ENCODE assay signal across 9 mouse cellular contexts in genomic region chr4:32984242-32984641, GRCm38 (mm10). TPM values are rescaled to one million over a fixed set of nuclear protein-coding genes. Genes with fewer than 3 reads are reported as not detected.
DNase-seq lines count a peak whose midpoint lies in the region; ATAC-seq and TF ChIP-seq lines count a peak whose summit lies in the region.
"Had no signal": no experiment of that assay in that cellular context is flagged by ENCODE, and none has a peak within 500 bp of the region (broad histone marks: within the 10 kb centered on the region; RNA-seq: fewer than 3 reads in every experiment).

No protein-coding gene starts in this region.

- no peak for TF ChIP-seq CTCF in CH12.LX (conservative IDR thresholded peaks at IDR 0.05 in 1 of 2, IDR thresholded peaks at IDR 0.05 in 1 of 2; ENCODE audit: low read depth in 2 of 2, low read length in 2 of 2)
- TF ChIP-seq CTCF in intestine, postnatal 0 days (IDR thresholded peaks at IDR 0.05; ENCODE audit: low read depth), result no peak

- in situ Hi-C loops in CH12.LX (cut with MboI; ENCODE audit: low pct_ligation_motif_present, low pct_unique_long_range_greater_than_20kb, low sequenced_read_pairs), result loop anchor here (25.0 kb wide), 1 partner anchor 372 kb away; the partner anchor contains the start of genes Casp8ap2 and Gja10

- H3K36me3 ChIP-seq in heart, embryonic 11.5 days (ENCODE audit: control insufficient read depth, insufficient read depth, low read length), result no peaks in the 10 kb centered on the region
- no peaks in the 10 kb centered on the region for H3K36me3 ChIP-seq in CH12.LX (replicated peaks in 1 of 2; ENCODE audit: control insufficient read depth in 1 of 2, insufficient read depth in 1 of 2, low read length in 1 of 2)
- no peaks in the 10 kb centered on the region for H3K36me3 ChIP-seq in embryonic facial prominence, embryonic 15.5 days
- no peaks in the 10 kb centered on the region for H3K36me3 ChIP-seq in intestine, postnatal 0 days (ENCODE audit: control insufficient read depth, insufficient read depth)
- no peaks in the 10 kb centered on the region for H3K36me3 ChIP-seq in neural tube, embryonic 13.5 days

- WGBS in heart, embryonic 11.5 days (ENCODE audit: insufficient replicate concordance), result under 1% methylated on average over 13 of the region's 13 CpGs
- under 1% methylated on average over 13 of the region's 13 CpGs for WGBS in embryonic facial prominence, embryonic 15.5 days
- 11% methylated on average over 13 of the region's 13 CpGs for WGBS in intestine, postnatal 0 days
- under 1% methylated on average over 13 of the region's 13 CpGs for WGBS in neural tube, embryonic 13.5 days

- DNase-seq in heart, adult 9 months (ENCODE audit: low spot score in 2 of 2), result no peak
- DNase-seq in CH12.LX (ENCODE audit: extremely low read depth), result no peak
- no peak for DNase-seq in gastrocnemius, postnatal 25 days
- DNase-seq in natural killer cell, adult 2 months (ENCODE audit: low spot score in 2 of 2), result no peak

- TF ChIP-seq EP300 in CH12.LX (IDR thresholded peaks at IDR 0.05; ENCODE audit: low read length), result no peak

- no peak for TF ChIP-seq POLR2A in CH12.LX (IDR thresholded peaks at IDR 0.05; ENCODE audit: low read depth, low read length)

- H3K27ac ChIP-seq in heart, embryonic 11.5 days (ENCODE audit: low read depth, low read length), result peak overlapping the region; percentile 88; the same call in 1 of the 2 replicates
- no peak overlapping the region for H3K27ac ChIP-seq in CH12.LX (ENCODE audit: insufficient read depth, low read depth)
- peak overlapping the region; percentile 72; the same call in 1 of the 2 replicates for H3K27ac ChIP-seq in embryonic facial prominence, embryonic 15.5 days (replicated peaks)
- no peak overlapping the region for H3K27ac ChIP-seq in intestine, postnatal 0 days (ENCODE audit: low read depth, low read length)
- peak overlapping the region; percentile 87 for H3K27ac ChIP-seq in neural tube, embryonic 13.5 days (replicated peaks)

- dilution Hi-C loops in CH12.LX (cut with MboI; ENCODE audit: extremely low pct_ligation_motif_present, extremely low pct_unique_long_range_greater_than_20kb, low sequenced_read_pairs), result no loop called here

- ATAC-seq in heart, embryonic 11.5 days (replicated peaks; ENCODE audit: insufficient number of reproducible peaks, low FRiP score, low TSS enrichment), result no peak
- ATAC-seq in embryonic facial prominence, embryonic 15.5 days (ENCODE audit: insufficient number of reproducible peaks, low FRiP score, low TSS enrichment, low read depth), result no peak
- ATAC-seq in intestine, postnatal 0 days, result no peak
- no peak for ATAC-seq in neural tube, embryonic 13.5 days (ENCODE audit: low read depth)

- no peak for TF ChIP-seq RAD21 in CH12.LX (IDR thresholded peaks at IDR 0.05; ENCODE audit: low read depth, low read length)

- H3K9ac ChIP-seq in heart, embryonic 11.5 days (ENCODE audit: low read depth, low read length), result peak overlapping the region; percentile 86
- H3K9ac ChIP-seq in CH12.LX (ENCODE audit: insufficient read depth, low read depth), result peak overlapping the region; percentile 65
- no peak overlapping the region for H3K9ac ChIP-seq in embryonic facial prominence, embryonic 15.5 days
- peak overlapping the region; percentile 83; the same call in 1 of the 2 replicates for H3K9ac ChIP-seq in intestine, postnatal 0 days (ENCODE audit: low read depth, low read length)
- peak overlapping the region; percentile 81 for H3K9ac ChIP-seq in neural tube, embryonic 13.5 days

- peaks cover 31% of the 10 kb centered on the region for H3K4me1 ChIP-seq in heart, embryonic 11.5 days (ENCODE audit: control insufficient read depth, insufficient read depth, low read length)
- no peaks in the 10 kb centered on the region; a peak in 1 of 4 replicates for H3K4me1 ChIP-seq in CH12.LX (ENCODE audit: control insufficient read depth in 1 of 2, insufficient read depth in 2 of 2)
- peaks cover 17% of the 10 kb centered on the region for H3K4me1 ChIP-seq in embryonic facial prominence, embryonic 15.5 days
- H3K4me1 ChIP-seq in intestine, postnatal 0 days (replicated peaks; ENCODE audit: control insufficient read depth, insufficient read depth, low read length), result 0 out of 2 replicates have a peak, but pooled peaks cover 3% of the 10 kb centered on the region
- peaks cover 31% of the 10 kb centered on the region for H3K4me1 ChIP-seq in neural tube, embryonic 13.5 days (replicated peaks)

- H3K79me2 ChIP-seq in CH12.LX (replicated peaks; ENCODE audit: control insufficient read depth, extremely low read depth, insufficient read depth, poor library complexity, severe bottlenecking), result no peaks in the 10 kb centered on the region

- H3K4me2 ChIP-seq in heart, embryonic 11.5 days, result peak overlapping the region; percentile 72
- H3K4me2 ChIP-seq in CH12.LX (ENCODE audit: insufficient read depth, low read depth, poor library complexity, severe bottlenecking), result peak overlapping the region; percentile 82
- H3K4me2 ChIP-seq in embryonic facial prominence, embryonic 15.5 days (replicated peaks), result peak overlapping the region; percentile 100
- H3K4me2 ChIP-seq in intestine, postnatal 0 days (replicated peaks; ENCODE audit: low read depth), result peak overlapping the region; percentile 99
- H3K4me2 ChIP-seq in neural tube, embryonic 13.5 days, result peak overlapping the region; percentile 85

- H3K9me3 ChIP-seq in heart, embryonic 11.5 days (replicated peaks; ENCODE audit: control insufficient read depth, low read length), result no peaks in the 10 kb centered on the region
- peaks cover 2% of the 10 kb centered on the region for H3K9me3 ChIP-seq in CH12.LX (replicated peaks; ENCODE audit: low read length)
- H3K9me3 ChIP-seq in embryonic facial prominence, embryonic 15.5 days (replicated peaks), result no peaks in the 10 kb centered on the region
- H3K9me3 ChIP-seq in intestine, postnatal 0 days (ENCODE audit: control insufficient read depth), result no peaks in the 10 kb centered on the region
- H3K9me3 ChIP-seq in neural tube, embryonic 13.5 days, result no peaks in the 10 kb centered on the region

- peak overlapping the region; percentile 78 for H3K4me3 ChIP-seq in heart, embryonic 11.5 days (ENCODE audit: low read depth, low read length)
- H3K4me3 ChIP-seq in CH12.LX (replicated peaks in 1 of 3; ENCODE audit: low read depth in 2 of 3, low read length in 2 of 3, poor library complexity in 1 of 3), result peak overlapping the region in 1 of 3 experiments; percentile 58
- H3K4me3 ChIP-seq in embryonic facial prominence, embryonic 15.5 days (replicated peaks), result peak overlapping the region; percentile 72
- H3K4me3 ChIP-seq in intestine, postnatal 0 days (ENCODE audit: low read depth, low read length), result peak overlapping the region; percentile 87
- H3K4me3 ChIP-seq in neural tube, embryonic 13.5 days, result peak overlapping the region; percentile 56

- no peaks in the 10 kb centered on the region for H3K27me3 ChIP-seq in heart, embryonic 11.5 days (ENCODE audit: control insufficient read depth, insufficient read depth, low read length)
- peaks cover 30% of the 10 kb centered on the region for H3K27me3 ChIP-seq in CH12.LX (replicated peaks)
- no peaks in the 10 kb centered on the region for H3K27me3 ChIP-seq in embryonic facial prominence, embryonic 15.5 days
- no peaks in the 10 kb centered on the region for H3K27me3 ChIP-seq in intestine, postnatal 0 days (replicated peaks; ENCODE audit: control insufficient read depth, insufficient read depth, low read length)
- H3K27me3 ChIP-seq in neural tube, embryonic 13.5 days, result no peaks in the 10 kb centered on the region
- H3K27me3 ChIP-seq: Patski had no signal

TF ChIP-seq in CH12.LX, 34 proteins besides CTCF, POLR2A, EP300 and RAD21 (continues in another document):
- TF ChIP-seq TBP (conservative IDR thresholded peaks at IDR 0.05; ENCODE audit: low read depth, low read length) (no peak), ZMIZ1 (IDR thresholded peaks at IDR 0.05; ENCODE audit: low read depth, low read length) (no peak), RCOR1 (conservative IDR thresholded peaks at IDR 0.05; ENCODE audit: low read depth, low read length) (no peak), JUND (conservative IDR thresholded peaks at IDR 0.05; ENCODE audit: low read depth, low read length) (no peak), NRF1 (IDR thresholded peaks at IDR 0.05; ENCODE audit: low read depth, low read length) (no peak), HCFC1 (IDR thresholded peaks at IDR 0.05; ENCODE audit: low read depth, low read length) (no peak), JUN (IDR thresholded peaks at IDR 0.05; ENCODE audit: insufficient read depth, low read depth, low read length) (no peak)

RNA-seq across cellular contexts. Expression of gene Rragd, which starts 1.4 kb away (rescaled TPM):
- 47.8 and 54.1 TPM in 2 replicates for polyA plus RNA-seq in heart, embryonic 11.5 days (2014; fragmentation: Nextera tagmentation; extraction: Ambion mirVana)
- total RNA-seq in CH12.LX (2012; rRNA removed) (0.76 and 1.4 TPM in 2 replicates), CH12.LX (2014; rRNA removed) (0.46 and 0.49 TPM in 2 replicates)
- polyA plus RNA-seq in CH12.LX (2012; ENCODE audit: insufficient read length, low read depth), result 0.82 and 1.1 TPM in 2 replicates
- polyA plus RNA-seq in embryonic facial prominence, embryonic 15.5 days (2015; fragmentation: Nextera tagmentation; extraction: Ambion mirVana), result 18.6 and 20.0 TPM in 2 replicates
- polyA plus RNA-seq in intestine, postnatal 0 days (2015; fragmentation: Nextera tagmentation; extraction: Ambion mirVana), result 51.9 and 56.4 TPM in 2 replicates
- polyA plus RNA-seq in neural tube, embryonic 13.5 days (2015; fragmentation: Nextera tagmentation; extraction: Ambion mirVana), result 41.3 and 44.3 TPM in 2 replicates
- 100 to 1,000 TPM; 126 to 165 TPM for total RNA-seq in gastrocnemius, postnatal 25 days (2021)

RNA-seq across cellular contexts. Expression of gene Ankrd6, which starts 33.6 kb away (rescaled TPM):
- 5.4 and 7.1 TPM in 2 replicates for polyA plus RNA-seq in heart, embryonic 11.5 days (2014; fragmentation: Nextera tagmentation; extraction: Ambion mirVana)
- total RNA-seq in CH12.LX (2012; rRNA removed) (1.4 and 2.1 TPM in 2 replicates), CH12.LX (2014; rRNA removed) (1.3 TPM in 2 replicates)
- 1.5 and 1.6 TPM in 2 replicates for polyA plus RNA-seq in CH12.LX (2012; ENCODE audit: insufficient read length, low read depth)
- polyA plus RNA-seq in embryonic facial prominence, embryonic 15.5 days (2015; fragmentation: Nextera tagmentation; extraction: Ambion mirVana), result 11.2 and 12.0 TPM in 2 replicates
- 1.3 and 1.6 TPM in 2 replicates for polyA plus RNA-seq in intestine, postnatal 0 days (2015; fragmentation: Nextera tagmentation; extraction: Ambion mirVana)
- polyA plus RNA-seq in neural tube, embryonic 13.5 days (2015; fragmentation: Nextera tagmentation; extraction: Ambion mirVana), result 20.1 and 20.5 TPM in 2 replicates
- total RNA-seq in gastrocnemius, postnatal 25 days (2021), result 1 to 10 TPM; 2.2 to 3.2 TPM

RNA-seq across cellular contexts. Expression of gene Ube2j1, which starts 47.0 kb away (rescaled TPM):
- 39.7 and 42.1 TPM in 2 replicates for polyA plus RNA-seq in heart, embryonic 11.5 days (2014; fragmentation: Nextera tagmentation; extraction: Ambion mirVana)
- total RNA-seq in CH12.LX (2012; rRNA removed) (64.3 and 70.0 TPM in 2 replicates), CH12.LX (2014; rRNA removed) (122 and 131 TPM in 2 replicates)
- polyA plus RNA-seq in CH12.LX (2012; ENCODE audit: insufficient read length, low read depth), result 93.0 and 103 TPM in 2 replicates
- polyA plus RNA-seq in embryonic facial prominence, embryonic 15.5 days (2015; fragmentation: Nextera tagmentation; extraction: Ambion mirVana), result 40.4 and 41.2 TPM in 2 replicates
- polyA plus RNA-seq in intestine, postnatal 0 days (2015; fragmentation: Nextera tagmentation; extraction: Ambion mirVana), result 33.3 and 36.8 TPM in 2 replicates
- 63.9 and 70.0 TPM in 2 replicates for polyA plus RNA-seq in neural tube, embryonic 13.5 days (2015; fragmentation: Nextera tagmentation; extraction: Ambion mirVana)
- 10 to 100 TPM; 42.6 to 45.9 TPM for total RNA-seq in gastrocnemius, postnatal 25 days (2021)

Comparison
In these comparisons a context has a peak if more than half of its experiments do, and no peak if none do; other contexts are left out.
1. H3K27ac ChIP-seq: peak in heart, embryonic 11.5 days (single experiment), embryonic facial prominence, embryonic 15.5 days (single experiment) and neural tube, embryonic 13.5 days (single experiment); none in CH12.LX (single experiment) and intestine, postnatal 0 days (single experiment).
2. Peak in every context shown above with its lines, with median percentiles within 50 percentile points of each other: H3K4me2 ChIP-seq.